In genomic region chr11:117810401-117811046, GRCm38 (mm10) we compare ENCODE assay signal across 8 mouse cellular contexts. TPM values are rescaled to one million over a fixed set of nuclear protein-coding genes. Genes with fewer than 3 reads are reported as not detected.
DNase-seq lines count a peak whose midpoint lies in the region; ATAC-seq lines count a peak whose summit lies in the region.

No protein-coding gene starts in this region.

- intact Hi-C loops in left cerebral cortex, postnatal 36 days (cut with DNase I), result no loop called here

- H3K27ac ChIP-seq in hindbrain, embryonic 15.5 days (replicated peaks), result no peak overlapping the region

- H3K9me3 ChIP-seq in hindbrain, embryonic 15.5 days, result no peaks in the 10 kb centered on the region

- peak overlapping the region; percentile 54 for H3K9ac ChIP-seq in hindbrain, embryonic 15.5 days

- H3K36me3 ChIP-seq in hindbrain, embryonic 15.5 days, result no peaks in the 10 kb centered on the region

- DNase-seq in Muller cell, postnatal 12 days (ENCODE audit: inconsistent ontology term), result peak; percentile 93
- peak; percentile 44 to 68 for DNase-seq in cerebellum, postnatal 25 days
- peak; percentile 89 for DNase-seq in gastrocnemius, adult 18-20 months (ENCODE audit: low spot score)
- peak; percentile 38 to 54 for DNase-seq in left cerebral cortex, postnatal 36 days (ENCODE audit: low spot score in 2 of 2)
- DNase-seq in mesoderm, embryonic 11.5 days (ENCODE audit: low read depth, low spot score), result peak; percentile 85
- DNase-seq in right cerebral cortex, postnatal 14 days, result peak; percentile 70
- DNase-seq in urinary bladder, postnatal 25 days (ENCODE audit: low spot score), result peak; percentile 82

- ATAC-seq in hindbrain, embryonic 15.5 days (ENCODE audit: low FRiP score, low read depth), result peak; percentile 76

- H3K4me2 ChIP-seq in hindbrain, embryonic 15.5 days, result peak overlapping the region; percentile 93

- peaks cover 21% of the 10 kb centered on the region for H3K27me3 ChIP-seq in hindbrain, embryonic 15.5 days

- peak overlapping the region; percentile 68 for H3K4me3 ChIP-seq in hindbrain, embryonic 15.5 days

- H3K4me1 ChIP-seq in hindbrain, embryonic 15.5 days (replicated peaks), result peaks cover 23% of the 10 kb centered on the region

- under 1% methylated on average over 21 of the region's 21 CpGs for WGBS in hindbrain, embryonic 15.5 days

RNA-seq across cellular contexts. Expression of gene Gm20708, which starts 1.1 kb away (rescaled TPM):
- under 1 TPM; 0.47 to 0.68 TPM for total RNA-seq in gastrocnemius, adult 18-20 months (2021)
- polyA plus RNA-seq in hindbrain, embryonic 15.5 days (2015; fragmentation: Nextera tagmentation; extraction: Ambion mirVana), result 0.93 and 1.6 TPM in 2 replicates
- total RNA-seq in left cerebral cortex, postnatal 36 days (2021), result 1 to 10 TPM; 1.4 to 2.2 TPM

RNA-seq across cellular contexts. Expression of gene Syngr2, which starts 1.1 kb away (rescaled TPM):
- 100 to 1,000 TPM; 182 to 192 TPM for total RNA-seq in gastrocnemius, adult 18-20 months (2021)
- 17.2 and 19.3 TPM in 2 replicates for polyA plus RNA-seq in hindbrain, embryonic 15.5 days (2015; fragmentation: Nextera tagmentation; extraction: Ambion mirVana)
- 10 to 100 TPM; 10.1 to 10.2 TPM for total RNA-seq in left cerebral cortex, postnatal 36 days (2021)

RNA-seq across cellular contexts. Expression of gene 6030468B19Rik, which starts 13.1 kb away (rescaled TPM):
- not detected for total RNA-seq in gastrocnemius, adult 18-20 months (2021)
- not detected in 2 replicates for polyA plus RNA-seq in hindbrain, embryonic 15.5 days (2015; fragmentation: Nextera tagmentation; extraction: Ambion mirVana)
- total RNA-seq in left cerebral cortex, postnatal 36 days (2021), result not detected

RNA-seq across cellular contexts. Expression of gene Afmid, which starts 15.2 kb away (rescaled TPM):
- 1 to 10 TPM; 2.8 to 4.5 TPM for total RNA-seq in gastrocnemius, adult 18-20 months (2021)
- 6.9 and 7.2 TPM in 2 replicates for polyA plus RNA-seq in hindbrain, embryonic 15.5 days (2015; fragmentation: Nextera tagmentation; extraction: Ambion mirVana)
- total RNA-seq in left cerebral cortex, postnatal 36 days (2021), result 1 to 10 TPM; 5.4 to 7.2 TPM

RNA-seq across cellular contexts. Expression of gene Tk1, which starts 15.4 kb away (rescaled TPM):
- total RNA-seq in gastrocnemius, adult 18-20 months (2021), result 1 to 10 TPM; 3.0 to 4.7 TPM
- polyA plus RNA-seq in hindbrain, embryonic 15.5 days (2015; fragmentation: Nextera tagmentation; extraction: Ambion mirVana), result 22.9 and 24.3 TPM in 2 replicates
- total RNA-seq in left cerebral cortex, postnatal 36 days (2021), result 1 to 10 TPM in 1 of 2 experiments, under 1 TPM in 1; 0.39 to 1.3 TPM

Comparison
In these comparisons a context has a peak if more than half of its experiments do, and no peak if none do; other contexts are left out.
1. RNA of gene Syngr2, which starts 1.1 kb away (total RNA-seq): 182 to 192 TPM in gastrocnemius, adult 18-20 months; 10.1 to 10.2 TPM in left cerebral cortex, postnatal 36 days; every median in the first group is over 10 times any median in the second.
2. Peak in every context shown above with its lines, with median percentiles within 50 percentile points of each other: DNase-seq.